Mouse (Mus musculus): Measurements from ENCODE around the gene Primpol. TPM values are rescaled to one million over a fixed set of nuclear protein-coding genes. Genes with fewer than 3 reads are reported as not detected.

The Primpol gene
- polyA plus RNA-seq, 1 experiment from 2014 or later, result 9.6 TPM

DNA sequence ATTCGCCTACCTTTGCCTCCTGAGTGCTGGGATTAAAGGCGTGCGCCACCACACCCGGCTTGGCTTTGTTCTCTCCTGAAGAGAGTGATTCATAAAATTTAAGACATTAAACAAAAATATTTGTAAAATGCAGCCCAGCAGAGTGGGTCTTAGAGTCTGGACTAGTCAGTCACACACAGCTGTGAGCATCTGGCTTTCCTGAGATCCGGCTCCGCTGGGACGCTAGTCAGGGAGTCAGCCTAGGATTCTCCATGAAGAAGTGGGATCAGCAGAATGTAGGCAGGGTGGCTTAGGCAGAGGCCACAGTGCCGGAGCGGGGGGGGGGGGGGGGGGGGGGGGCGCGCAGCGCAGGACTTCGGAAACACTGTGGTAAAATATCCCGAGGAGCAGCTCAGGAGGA, 46.3 kb downstream of the Primpol start:
- Histone ChIP-seq H3K4me2 (ENCODE audit: low read length) (no peak overlapping the region), H3K27ac (no peak overlapping the region), H3K9ac (ENCODE audit: low read depth, low read length) (no peak overlapping the region), H3K4me1 (replicated peaks; ENCODE audit: insufficient read depth, low read length) (no peaks in the 10 kb centered on the region), H3K36me3 (ENCODE audit: insufficient read depth, low read length) (peaks cover 13% of the 10 kb centered on the region; the same call in 1 of the 2 replicates), H3K4me3 (replicated peaks; ENCODE audit: low read depth, low read length) (no peak overlapping the region), H3K27me3 (ENCODE audit: insufficient read depth, low read length) (no peaks in the 10 kb centered on the region), H3K9me3 (replicated peaks; ENCODE audit: low read length) (no peaks in the 10 kb centered on the region)
- WGBS, result 87% methylated on average over 9 of the region's 14 CpGs
- DNase-seq (ENCODE audit: low spot score) (no peak), ATAC-seq (replicated peaks; ENCODE audit: low FRiP score, low read depth) (no peak)
- no peak for TF ChIP-seq CTCF (IDR thresholded peaks at IDR 0.05; ENCODE audit: low read depth)

DNA sequence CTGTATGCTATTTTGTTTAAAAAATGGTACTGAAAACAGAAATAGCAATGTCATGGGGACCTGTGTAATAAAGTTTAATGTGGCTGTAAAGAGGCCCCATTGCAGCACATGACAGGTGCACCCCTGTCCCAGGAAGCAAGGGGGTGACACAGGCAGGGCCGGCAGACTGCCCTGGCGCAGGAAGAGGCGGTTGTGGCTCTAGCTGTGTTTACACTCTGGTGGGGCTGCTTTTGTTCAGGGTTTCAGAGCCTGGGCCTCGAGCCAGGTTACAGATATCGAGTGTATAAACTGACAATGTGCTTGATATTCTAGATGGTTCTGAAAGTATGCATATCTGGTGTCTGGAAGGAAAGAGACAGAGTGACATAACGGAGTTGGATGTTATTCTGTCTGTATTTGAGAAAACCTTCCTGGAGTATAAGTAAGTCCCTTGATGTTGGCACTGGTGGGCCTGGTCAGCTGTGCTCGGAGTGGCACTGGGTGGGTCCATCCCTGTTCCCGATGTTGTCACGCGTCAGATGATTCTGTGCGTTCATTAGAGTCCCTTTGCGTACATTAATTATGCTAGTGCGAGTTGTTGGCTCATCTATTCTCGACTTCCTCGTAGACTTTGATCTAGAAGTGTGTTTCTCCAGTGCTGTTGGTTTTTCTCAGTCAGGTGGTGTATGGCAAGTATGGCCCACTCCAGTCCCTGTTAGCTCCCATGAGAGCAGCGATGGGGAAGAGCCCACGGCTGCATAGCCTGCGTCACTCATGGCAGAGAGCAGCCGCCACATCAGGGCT, 47.2 kb downstream of the Primpol start:
- no peaks in the 10 kb centered on the region for H3K27me3 ChIP-seq (ENCODE audit: insufficient read depth, low read length)
- no peaks in the 10 kb centered on the region for H3K9me3 ChIP-seq (replicated peaks; ENCODE audit: low read length)
- no peak for ATAC-seq (replicated peaks; ENCODE audit: low FRiP score, low read depth)
- TF ChIP-seq CTCF (IDR thresholded peaks at IDR 0.05; ENCODE audit: low read depth), result no peak
- no peak overlapping the region for H3K4me3 ChIP-seq (replicated peaks; ENCODE audit: low read depth, low read length)
- H3K4me1 ChIP-seq (replicated peaks; ENCODE audit: insufficient read depth, low read length), result no peaks in the 10 kb centered on the region
- H3K4me2 ChIP-seq (ENCODE audit: low read length), result no peak overlapping the region
- no peak overlapping the region for H3K27ac ChIP-seq
- no peak overlapping the region for H3K9ac ChIP-seq (ENCODE audit: low read depth, low read length)
- no peak for DNase-seq (ENCODE audit: low spot score)
- WGBS, result 89% methylated on average over 19 of the region's 19 CpGs
- peaks cover 13% of the 10 kb centered on the region; the same call in 1 of the 2 replicates for H3K36me3 ChIP-seq (ENCODE audit: insufficient read depth, low read length)

DNA sequence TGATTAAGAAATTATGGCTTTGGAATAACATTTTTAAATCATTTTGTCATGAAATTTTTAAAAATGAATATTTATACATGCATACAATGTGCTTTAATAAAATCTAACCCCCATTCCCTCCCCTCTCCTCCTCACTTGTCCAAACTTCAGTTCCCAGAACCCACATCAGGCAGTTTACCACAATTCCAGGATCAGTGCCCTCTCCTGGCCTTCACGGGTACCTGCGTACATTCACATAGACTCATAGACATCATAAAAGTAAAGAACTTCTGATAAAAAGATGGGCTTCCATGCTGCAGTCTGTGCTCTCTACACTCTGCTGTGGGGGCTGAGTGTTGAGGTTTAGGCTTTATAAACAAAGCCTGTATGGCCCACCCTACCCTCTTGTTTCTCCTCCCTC, 48.1 kb downstream of the Primpol start:
- Histone ChIP-seq H3K4me2 (ENCODE audit: low read length) (no peak overlapping the region), H3K4me1 (replicated peaks; ENCODE audit: insufficient read depth, low read length) (no peaks in the 10 kb centered on the region)
- DNase-seq (ENCODE audit: low spot score), result peak; percentile 36

DNA sequence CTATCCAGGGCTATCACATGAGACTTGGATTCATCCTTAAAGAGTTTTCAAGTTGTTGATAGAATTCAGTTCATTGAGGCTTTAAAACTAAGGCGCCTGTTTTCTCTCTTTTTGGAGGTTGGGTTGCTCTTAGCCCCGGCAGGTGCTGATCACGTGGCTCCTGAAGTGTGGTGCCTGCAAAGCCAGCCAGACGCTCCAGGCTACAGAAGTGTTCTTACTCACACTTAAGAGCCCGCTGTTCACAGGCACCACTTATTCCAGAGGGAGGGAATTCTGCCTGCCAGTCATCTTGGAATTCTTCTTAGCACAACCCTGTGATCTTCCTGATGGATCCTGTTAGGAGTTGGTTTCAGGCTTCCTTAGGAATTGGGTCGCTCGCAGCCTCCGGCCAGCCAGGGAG, 49.1 kb downstream of the Primpol start:
- Histone ChIP-seq H3K27me3 (ENCODE audit: insufficient read depth, low read length) (no peaks in the 10 kb centered on the region), H3K9ac (ENCODE audit: low read depth, low read length) (no peak overlapping the region), H3K9me3 (replicated peaks; ENCODE audit: low read length) (no peaks in the 10 kb centered on the region), H3K4me1 (replicated peaks; ENCODE audit: insufficient read depth, low read length) (no peaks in the 10 kb centered on the region), H3K27ac (no peak overlapping the region), H3K4me2 (ENCODE audit: low read length) (no peak overlapping the region), H3K36me3 (ENCODE audit: insufficient read depth, low read length) (no peaks in the 10 kb centered on the region), H3K4me3 (replicated peaks; ENCODE audit: low read depth, low read length) (no peak overlapping the region)
- no peak for DNase-seq (ENCODE audit: low spot score)
- no peak for TF ChIP-seq CTCF (IDR thresholded peaks at IDR 0.05; ENCODE audit: low read depth)
- 80% methylated on average over 8 of the region's 8 CpGs for WGBS
- no peak for ATAC-seq (replicated peaks; ENCODE audit: low FRiP score, low read depth)

More for the DNA sequence above, 48.1 kb downstream of the Primpol start:
- no peak for ATAC-seq (replicated peaks; ENCODE audit: low FRiP score, low read depth)
- 90% methylated on average over 2 of the region's 2 CpGs for WGBS
- Histone ChIP-seq H3K27me3 (ENCODE audit: insufficient read depth, low read length) (no peaks in the 10 kb centered on the region), H3K9me3 (replicated peaks; ENCODE audit: low read length) (no peaks in the 10 kb centered on the region), H3K9ac (ENCODE audit: low read depth, low read length) (no peak overlapping the region), H3K36me3 (ENCODE audit: insufficient read depth, low read length) (0 out of 2 replicates have a peak, but pooled peaks cover 4% of the 10 kb centered on the region), H3K27ac (no peak overlapping the region), H3K4me3 (replicated peaks; ENCODE audit: low read depth, low read length) (no peak overlapping the region)
- peak; percentile 57; the same call in 1 of the 2 replicates for TF ChIP-seq CTCF (IDR thresholded peaks at IDR 0.05; ENCODE audit: low read depth)

DNA sequence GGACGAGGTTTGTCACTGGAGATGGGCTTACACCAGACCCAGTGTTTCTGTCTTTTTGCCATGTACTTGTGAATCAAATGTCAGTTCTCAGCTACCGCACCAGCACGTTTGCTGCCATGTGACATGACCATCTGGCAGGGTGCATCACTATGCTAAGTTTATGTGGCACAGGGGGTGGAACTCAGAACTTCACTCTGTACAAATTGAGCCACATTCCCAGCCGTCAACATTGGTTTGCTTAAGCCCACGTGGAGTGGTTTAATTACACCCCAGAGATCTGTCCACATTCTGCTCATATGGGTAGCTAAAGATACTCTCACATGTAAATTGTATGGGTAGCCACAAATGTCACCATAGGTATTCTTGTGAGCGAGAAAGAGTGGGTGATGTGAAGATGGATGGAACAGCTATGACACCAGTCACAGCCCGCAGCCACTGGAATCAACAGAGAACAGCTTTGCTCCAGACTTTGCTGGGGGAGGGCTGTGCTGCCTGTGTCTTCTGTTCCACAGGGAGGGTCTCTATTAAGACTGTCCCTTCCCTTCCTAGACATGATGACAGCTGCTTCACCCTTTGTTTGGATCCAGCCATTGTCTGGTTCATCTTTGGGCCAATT, 50.0 kb downstream of the Primpol start:
- no peak for ATAC-seq (replicated peaks; ENCODE audit: low FRiP score, low read depth)
- Histone ChIP-seq H3K9ac (ENCODE audit: low read depth, low read length) (no peak overlapping the region), H3K27me3 (ENCODE audit: insufficient read depth, low read length) (no peaks in the 10 kb centered on the region), H3K27ac (no peak overlapping the region), H3K4me3 (replicated peaks; ENCODE audit: low read depth, low read length) (no peak overlapping the region), H3K4me1 (replicated peaks; ENCODE audit: insufficient read depth, low read length) (no peaks in the 10 kb centered on the region), H3K36me3 (ENCODE audit: insufficient read depth, low read length) (no peaks in the 10 kb centered on the region), H3K9me3 (replicated peaks; ENCODE audit: low read length) (no peaks in the 10 kb centered on the region), H3K4me2 (ENCODE audit: low read length) (no peak overlapping the region)
- no peak for DNase-seq (ENCODE audit: low spot score)
- TF ChIP-seq CTCF (IDR thresholded peaks at IDR 0.05; ENCODE audit: low read depth), result no peak
- WGBS, result 74% methylated on average over 7 of the region's 7 CpGs

DNA sequence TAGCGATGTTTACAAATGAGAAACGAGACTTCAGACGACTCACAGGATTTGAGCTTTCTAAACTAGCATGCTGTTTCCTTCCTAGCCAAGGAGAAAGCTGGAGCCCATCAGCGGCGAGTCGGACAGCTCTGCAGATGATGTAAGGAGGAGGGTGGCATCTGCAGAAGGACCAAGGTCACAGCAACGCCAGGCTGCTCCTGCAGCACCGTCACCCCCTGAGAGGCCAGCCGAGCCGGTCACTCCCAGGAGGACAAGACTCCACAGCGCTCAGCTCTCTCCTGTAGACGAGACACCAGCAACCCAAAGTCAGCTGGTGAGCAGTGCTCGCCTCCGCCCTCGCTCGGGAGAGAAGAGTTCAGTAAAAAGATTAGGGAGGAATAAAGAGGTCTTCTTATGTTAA, 54.7 kb downstream of the Primpol start:
- TF ChIP-seq CTCF (IDR thresholded peaks at IDR 0.05; ENCODE audit: low read depth), result no peak
- Histone ChIP-seq H3K36me3 (ENCODE audit: insufficient read depth, low read length) (no peaks in the 10 kb centered on the region), H3K27ac (no peak overlapping the region), H3K27me3 (ENCODE audit: insufficient read depth, low read length) (no peaks in the 10 kb centered on the region), H3K4me1 (replicated peaks; ENCODE audit: insufficient read depth, low read length) (no peaks in the 10 kb centered on the region), H3K4me2 (ENCODE audit: low read length) (no peak overlapping the region), H3K9me3 (replicated peaks; ENCODE audit: low read length) (no peaks in the 10 kb centered on the region), H3K9ac (ENCODE audit: low read depth, low read length) (no peak overlapping the region), H3K4me3 (replicated peaks; ENCODE audit: low read depth, low read length) (no peak overlapping the region)
- WGBS, result 88% methylated on average over 16 of the region's 16 CpGs
- no peak for DNase-seq (ENCODE audit: low spot score)
- no peak for ATAC-seq (replicated peaks; ENCODE audit: low FRiP score, low read depth)

Measured in kidney, postnatal 0 days (tissue).